Mouse (Mus musculus) neural tube, embryonic 10.5 days (tissue): ENCODE measurements around the gene Olfr1262.

Source experiments
- DNase-seq: peaks from one replicate; pipeline ENCODE4 v3.0.0-alpha.2; 2017; ENCODE audit warnings: low spot score; ENCODE audit errors: extremely low spot score

Olfr1262 gene

GRCm38 (mm10) chr2:89999845-90000244 lies at the start of gene Olfr1262:
Gene Olfr1262 (plus strand): TSS chr2:90000145.
- DNase-seq, result no peak

- DNase-seq, result no peak
These were observed 25.8 kb upstream of the Olfr1262 start, which contains the start of gene Olfr1260 for GRCm38 (mm10) chr2:89974184-89974583. Gene Olfr1260 (plus strand): TSS chr2:89974340.

GRCm38 (mm10) chr2:89977709-89978108 lies 22.2 kb upstream of the Olfr1262 start:
- no peak for DNase-seq

- DNase-seq, result no peak
These were observed 9.0 kb upstream of the Olfr1262 start, which contains the start of gene Olfr1261 for GRCm38 (mm10) chr2:89990921-89991320. Gene Olfr1261 (plus strand): TSS chr2:89991221.

- DNase-seq, result no peak
These were observed 11.9 kb downstream of the Olfr1262 start, which contains the start of gene Olfr1263 for GRCm38 (mm10) chr2:90011831-90012230. Gene Olfr1263 (plus strand): TSS chr2:90012131.

GRCm38 (mm10) chr2:90025477-90025876 lies 25.5 kb downstream of the Olfr1262 start, which contains the start of gene Olfr1264:
Gene Olfr1264 (minus strand): TSS chr2:90025577.
- DNase-seq, result no peak

- DNase-seq, result no peak
These were observed 35.1 kb downstream of the Olfr1262 start, which contains the start of gene Olfr1265 for GRCm38 (mm10) chr2:90035037-90035436. Gene Olfr1265 (plus strand): TSS chr2:90035337.
